ENCODE assay signal across 13 mouse cellular contexts in the genomic region with DNA sequence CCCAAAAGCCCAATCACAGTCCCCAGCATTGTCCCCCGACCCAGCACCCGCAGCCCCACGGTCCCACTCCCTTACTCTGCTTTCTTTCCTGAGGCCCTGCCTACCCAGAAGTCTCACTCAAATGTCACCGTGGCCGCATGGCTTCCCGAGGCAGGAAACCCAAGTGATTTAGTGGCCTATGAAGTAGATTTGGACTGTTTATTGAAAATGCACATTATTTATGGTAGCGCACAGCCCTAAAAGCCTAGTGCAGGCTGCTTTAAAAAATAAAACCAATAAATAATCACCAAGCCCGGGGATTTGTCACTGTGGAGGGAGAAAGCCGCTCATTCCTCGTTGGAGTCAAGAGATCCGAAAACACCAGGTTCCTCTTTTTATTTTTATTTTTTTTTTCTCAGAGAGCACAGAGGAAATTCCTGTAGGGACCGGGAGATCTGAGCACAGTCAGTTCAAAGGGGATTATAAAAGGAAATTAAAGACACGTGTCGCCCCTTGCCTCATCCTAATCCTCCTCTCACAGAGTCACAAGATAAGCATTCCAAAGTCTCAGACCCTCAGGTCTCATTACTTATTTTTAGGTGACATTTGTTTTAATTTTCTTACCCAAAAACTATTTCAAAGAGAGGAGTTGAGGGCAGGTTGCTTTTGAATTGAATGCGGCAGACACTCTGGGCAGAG.
DNase-seq lines count a peak whose midpoint lies in the region; ATAC-seq and TF ChIP-seq lines count a peak whose summit lies in the region.
"Had no signal": no experiment of that assay in that cellular context is flagged by ENCODE, and none has a peak within 500 bp of the region (broad histone marks: within the 10 kb centered on the region; RNA-seq: fewer than 3 reads in every experiment).

No protein-coding gene starts in this region.

- H3K36me3 ChIP-seq in intestine, embryonic 14.5 days (ENCODE audit: control insufficient read depth, insufficient read depth, low read length): no peaks in the 10 kb centered on the region
- H3K36me3 ChIP-seq in intestine, postnatal 0 days (ENCODE audit: control insufficient read depth, insufficient read depth): no peaks in the 10 kb centered on the region
- H3K36me3 ChIP-seq in kidney, embryonic 16.5 days (ENCODE audit: insufficient read depth, low read length): no peaks in the 10 kb centered on the region
- H3K36me3 ChIP-seq in limb, embryonic 14.5 days (ENCODE audit: control insufficient read depth, insufficient read depth, low read length): no peaks in the 10 kb centered on the region
- no peaks in the 10 kb centered on the region for H3K36me3 ChIP-seq in lung, postnatal 0 days (ENCODE audit: insufficient read depth, low read length)
- H3K36me3 ChIP-seq: limb, embryonic 15.5 days had no signal

- DNase-seq in intestine, embryonic 14.5 days (ENCODE audit: low spot score): no peak
- DNase-seq in forelimb bud, embryonic 11.5 days (ENCODE audit: low read depth, low spot score): peak; percentile 41
- DNase-seq in limb, embryonic 14.5 days (ENCODE audit: low spot score): peak; percentile 17
- no peak for DNase-seq in cerebellum, postnatal 4 days (ENCODE audit: low spot score in 2 of 2)
- no peak for DNase-seq in lung, postnatal 0 days (ENCODE audit: low spot score)
- no peak for DNase-seq in spleen, postnatal 36 days (ENCODE audit: low spot score in 2 of 2)
- DNase-seq: cerebellum, adult 11-12 months; thymus, postnatal 4 days had no signal

- no peak for TF ChIP-seq EP300 in lung, postnatal 0 days (IDR thresholded peaks at IDR 0.05)

- TF ChIP-seq POLR2A in limb, embryonic 14.5 days (IDR thresholded peaks at IDR 0.05; ENCODE audit: borderline replicate concordance, extremely low read depth, insufficient read depth, insufficient read length): no peak

- 0 out of 2 replicates have a peak overlapping the region, but pooled peaks have one; percentile 7 for H3K4me2 ChIP-seq in intestine, embryonic 14.5 days (ENCODE audit: low read length)
- no peak overlapping the region for H3K4me2 ChIP-seq in intestine, postnatal 0 days (replicated peaks; ENCODE audit: low read depth)
- no peak overlapping the region for H3K4me2 ChIP-seq in kidney, embryonic 16.5 days (replicated peaks; ENCODE audit: low read depth, low read length)
- H3K4me2 ChIP-seq in limb, embryonic 14.5 days (replicated peaks; ENCODE audit: low read depth, low read length, severe bottlenecking): no peak overlapping the region
- H3K4me2 ChIP-seq in lung, postnatal 0 days (replicated peaks; ENCODE audit: low read depth, low read length): no peak overlapping the region
- H3K4me2 ChIP-seq: limb, embryonic 15.5 days; midbrain, embryonic 11.5 days had no signal

- H3K9ac ChIP-seq in intestine, embryonic 14.5 days (ENCODE audit: low read length): no peak overlapping the region
- H3K9ac ChIP-seq in intestine, postnatal 0 days (ENCODE audit: low read depth, low read length): no peak overlapping the region
- no peak overlapping the region for H3K9ac ChIP-seq in kidney, embryonic 16.5 days (replicated peaks; ENCODE audit: low read length)
- H3K9ac ChIP-seq in limb, embryonic 14.5 days (ENCODE audit: low read depth, low read length, severe bottlenecking): no peak overlapping the region
- H3K9ac ChIP-seq in lung, postnatal 0 days (replicated peaks; ENCODE audit: low read depth): no peak overlapping the region
- H3K9ac ChIP-seq: limb, embryonic 15.5 days had no signal

- ATAC-seq in intestine, embryonic 14.5 days (replicated peaks; ENCODE audit: low FRiP score, low TSS enrichment, low read depth): no peak
- no peak for ATAC-seq in intestine, postnatal 0 days
- ATAC-seq in kidney, embryonic 16.5 days (ENCODE audit: low FRiP score, low TSS enrichment): peak; percentile 39
- no peak for ATAC-seq in limb, embryonic 14.5 days (ENCODE audit: low FRiP score, low read depth)
- no peak for ATAC-seq in lung, postnatal 0 days
- ATAC-seq: inflammation-experienced regulatory T-cells, adult 6 months had no signal

- TF ChIP-seq CTCF in intestine, postnatal 0 days (IDR thresholded peaks at IDR 0.05; ENCODE audit: low read depth): no peak
- no peak for TF ChIP-seq CTCF in lung, postnatal 0 days (IDR thresholded peaks at IDR 0.05)

- H3K4me1 ChIP-seq in intestine, embryonic 14.5 days (replicated peaks; ENCODE audit: control insufficient read depth, insufficient read depth, low read length): no peaks in the 10 kb centered on the region; the same call in 1 of the 2 replicates
- H3K4me1 ChIP-seq in intestine, postnatal 0 days (replicated peaks; ENCODE audit: control insufficient read depth, insufficient read depth, low read length): no peaks in the 10 kb centered on the region
- peaks cover 6% of the 10 kb centered on the region; the same call in 1 of the 2 replicates for H3K4me1 ChIP-seq in kidney, embryonic 16.5 days (ENCODE audit: insufficient read depth, low read length)
- peaks cover 3% of the 10 kb centered on the region; the same call in 1 of the 2 replicates for H3K4me1 ChIP-seq in limb, embryonic 14.5 days (ENCODE audit: control insufficient read depth, insufficient read depth, low read length)
- H3K4me1 ChIP-seq in lung, postnatal 0 days (ENCODE audit: insufficient read depth, low read depth, low read length): no peaks in the 10 kb centered on the region

- H3K4me3 ChIP-seq in intestine, embryonic 14.5 days (ENCODE audit: low read depth, low read length): no peak overlapping the region
- no peak overlapping the region for H3K4me3 ChIP-seq in intestine, postnatal 0 days (ENCODE audit: low read depth, low read length)
- no peak overlapping the region for H3K4me3 ChIP-seq in kidney, embryonic 16.5 days (ENCODE audit: low read length)
- no peak overlapping the region for H3K4me3 ChIP-seq in limb, embryonic 14.5 days (replicated peaks; ENCODE audit: low read length)
- no peak overlapping the region for H3K4me3 ChIP-seq in lung, postnatal 0 days (ENCODE audit: low read depth, low read length)
- H3K4me3 ChIP-seq: limb, embryonic 15.5 days had no signal

- WGBS in intestine, embryonic 14.5 days: 28% methylated on average over 15 of the region's 15 CpGs
- WGBS in intestine, postnatal 0 days: 49% methylated on average over 15 of the region's 15 CpGs
- 24% methylated on average over 15 of the region's 15 CpGs for WGBS in kidney, embryonic 16.5 days
- 14% methylated on average over 15 of the region's 15 CpGs for whole genome bisulfite sequencing in limb, embryonic 14.5 days
- 45% methylated on average over 15 of the region's 15 CpGs for WGBS in lung, postnatal 0 days

- no peaks in the 10 kb centered on the region for H3K9me3 ChIP-seq in intestine, embryonic 14.5 days (ENCODE audit: control insufficient read depth, low read length)
- no peaks in the 10 kb centered on the region for H3K9me3 ChIP-seq in intestine, postnatal 0 days (ENCODE audit: control insufficient read depth)
- H3K9me3 ChIP-seq in kidney, embryonic 16.5 days (ENCODE audit: low read length): no peaks in the 10 kb centered on the region
- no peaks in the 10 kb centered on the region for H3K9me3 ChIP-seq in limb, embryonic 14.5 days (ENCODE audit: control insufficient read depth, low read length)
- no peaks in the 10 kb centered on the region for H3K9me3 ChIP-seq in lung, postnatal 0 days (ENCODE audit: low read length)
- H3K9me3 ChIP-seq: limb, embryonic 15.5 days had no signal

- H3K27ac ChIP-seq in intestine, embryonic 14.5 days (ENCODE audit: low read depth): no peak overlapping the region
- H3K27ac ChIP-seq in intestine, postnatal 0 days (ENCODE audit: low read depth, low read length): no peak overlapping the region
- peak overlapping the region; percentile 20; the same call in 1 of the 2 replicates for H3K27ac ChIP-seq in kidney, embryonic 16.5 days (ENCODE audit: low read length)
- H3K27ac ChIP-seq in limb, embryonic 14.5 days (replicated peaks; ENCODE audit: low read depth, low read length): no peak overlapping the region
- H3K27ac ChIP-seq in lung, postnatal 0 days (ENCODE audit: low read length): no peak overlapping the region
- H3K27ac ChIP-seq: limb, embryonic 15.5 days had no signal

- H3K27me3 ChIP-seq in intestine, embryonic 14.5 days (replicated peaks; ENCODE audit: control insufficient read depth, insufficient read depth, low read length): no peaks in the 10 kb centered on the region
- no peaks in the 10 kb centered on the region for H3K27me3 ChIP-seq in intestine, postnatal 0 days (replicated peaks; ENCODE audit: control insufficient read depth, insufficient read depth, low read length)
- H3K27me3 ChIP-seq in kidney, embryonic 16.5 days (ENCODE audit: insufficient read depth, low read length): no peaks in the 10 kb centered on the region
- no peaks in the 10 kb centered on the region for H3K27me3 ChIP-seq in limb, embryonic 14.5 days (ENCODE audit: control insufficient read depth, insufficient read depth, low read length)
- no peaks in the 10 kb centered on the region for H3K27me3 ChIP-seq in lung, postnatal 0 days (replicated peaks; ENCODE audit: insufficient read depth, low read length)
- H3K27me3 ChIP-seq: limb, embryonic 15.5 days had no signal

Comparison
In these comparisons a context has a peak if more than half of its experiments do, and no peak if none do; other contexts are left out.
1. DNase-seq: peak in forelimb bud, embryonic 11.5 days (single experiment) and limb, embryonic 14.5 days (single experiment); none in intestine, embryonic 14.5 days (single experiment), cerebellum, postnatal 4 days (0 of 2), lung, postnatal 0 days (single experiment) and spleen, postnatal 36 days (0 of 2).